Mouse (Mus musculus): ENCODE measurements around the gene Ntn1. TPM values are rescaled to one million over a fixed set of nuclear protein-coding genes. Genes with fewer than 3 reads are reported as not detected.

The Ntn1 gene
- polyA plus RNA-seq, 1 experiment from 2014 or later, result 4.8 TPM

GRCm38 (mm10) chr11:68436376-68436775 lies 35.8 kb upstream of the Ntn1 start:
- WGBS, result 83% methylated on average over 5 of the region's 5 CpGs
- H3K4me3 ChIP-seq (ENCODE audit: low read depth, low read length), result no peak overlapping the region
- no peaks in the 10 kb centered on the region for H3K9me3 ChIP-seq (ENCODE audit: control insufficient read depth, low read length)
- H3K27me3 ChIP-seq (ENCODE audit: control insufficient read depth, insufficient read depth, low read length), result no peaks in the 10 kb centered on the region
- H3K9ac ChIP-seq (ENCODE audit: low read length), result no peak overlapping the region
- H3K4me1 ChIP-seq (replicated peaks; ENCODE audit: control insufficient read depth, insufficient read depth, low read length), result 0 out of 2 replicates have a peak, but pooled peaks cover 7% of the 10 kb centered on the region
- no peaks in the 10 kb centered on the region for H3K36me3 ChIP-seq (ENCODE audit: control insufficient read depth, insufficient read depth, low read length)
- H3K27ac ChIP-seq (ENCODE audit: low read depth, low read length), result no peak overlapping the region
- ATAC-seq (replicated peaks; ENCODE audit: low FRiP score) (no peak), DNase-seq (ENCODE audit: low spot score) (no peak)
- H3K4me2 ChIP-seq (ENCODE audit: low read depth, low read length, severe bottlenecking), result no peak overlapping the region

GRCm38 (mm10) chr11:68435601-68436000 lies 35.0 kb upstream of the Ntn1 start:
- DNase-seq (ENCODE audit: low spot score), result no peak
- H3K4me3 ChIP-seq (ENCODE audit: low read depth, low read length), result no peak overlapping the region
- H3K9ac ChIP-seq (ENCODE audit: low read length), result no peak overlapping the region
- WGBS, result 92% methylated on average over 4 of the region's 4 CpGs
- H3K27ac ChIP-seq (ENCODE audit: low read depth, low read length), result no peak overlapping the region
- H3K36me3 ChIP-seq (ENCODE audit: control insufficient read depth, insufficient read depth, low read length), result no peaks in the 10 kb centered on the region
- no peak overlapping the region for H3K4me2 ChIP-seq (ENCODE audit: low read depth, low read length, severe bottlenecking)
- no peak for ATAC-seq (replicated peaks; ENCODE audit: low FRiP score)
- H3K27me3 ChIP-seq (ENCODE audit: control insufficient read depth, insufficient read depth, low read length), result no peaks in the 10 kb centered on the region
- H3K4me1 ChIP-seq (replicated peaks; ENCODE audit: control insufficient read depth, insufficient read depth, low read length), result 0 out of 2 replicates have a peak, but pooled peaks cover 7% of the 10 kb centered on the region
- no peaks in the 10 kb centered on the region for H3K9me3 ChIP-seq (ENCODE audit: control insufficient read depth, low read length)

- H3K4me3 ChIP-seq (ENCODE audit: low read depth, low read length), result no peak overlapping the region
- WGBS, result 79% methylated on average over 2 of the region's 2 CpGs
- no peak for DNase-seq (ENCODE audit: low spot score)
Observed at GRCm38 (mm10) chr11:68434697-68435096, 34.1 kb upstream of the Ntn1 start.

GRCm38 (mm10) chr11:68433534-68433933 lies 32.9 kb upstream of the Ntn1 start:
- Histone ChIP-seq H3K36me3 (ENCODE audit: control insufficient read depth, insufficient read depth, low read length) (no peaks in the 10 kb centered on the region), H3K9ac (ENCODE audit: low read length) (no peak overlapping the region), H3K27ac (ENCODE audit: low read depth, low read length) (no peak overlapping the region), H3K4me2 (ENCODE audit: low read depth, low read length, severe bottlenecking) (no peak overlapping the region), H3K27me3 (ENCODE audit: control insufficient read depth, insufficient read depth, low read length) (no peaks in the 10 kb centered on the region), H3K4me1 (replicated peaks; ENCODE audit: control insufficient read depth, insufficient read depth, low read length) (0 out of 2 replicates have a peak, but pooled peaks cover 7% of the 10 kb centered on the region), H3K9me3 (ENCODE audit: control insufficient read depth, low read length) (no peaks in the 10 kb centered on the region), H3K4me3 (ENCODE audit: low read depth, low read length) (no peak overlapping the region)
- DNase-seq (ENCODE audit: low spot score) (no peak), ATAC-seq (replicated peaks; ENCODE audit: low FRiP score) (no peak)
- 88% methylated on average over 5 of the region's 5 CpGs for WGBS

More at GRCm38 (mm10) chr11:68434697-68435096, 34.1 kb upstream of the Ntn1 start:
- Histone ChIP-seq H3K36me3 (ENCODE audit: control insufficient read depth, insufficient read depth, low read length) (no peaks in the 10 kb centered on the region), H3K4me2 (ENCODE audit: low read depth, low read length, severe bottlenecking) (no peak overlapping the region), H3K27me3 (ENCODE audit: control insufficient read depth, insufficient read depth, low read length) (no peaks in the 10 kb centered on the region), H3K9me3 (ENCODE audit: control insufficient read depth, low read length) (no peaks in the 10 kb centered on the region), H3K9ac (ENCODE audit: low read length) (no peak overlapping the region), H3K4me1 (replicated peaks; ENCODE audit: control insufficient read depth, insufficient read depth, low read length) (0 out of 2 replicates have a peak, but pooled peaks cover 7% of the 10 kb centered on the region), H3K27ac (ENCODE audit: low read depth, low read length) (no peak overlapping the region)
- no peak for ATAC-seq (replicated peaks; ENCODE audit: low FRiP score)

- Histone ChIP-seq H3K27ac (ENCODE audit: low read depth, low read length) (no peak overlapping the region), H3K4me3 (ENCODE audit: low read depth, low read length) (peak overlapping the region; percentile 39), H3K4me2 (ENCODE audit: low read depth, low read length, severe bottlenecking) (peak overlapping the region; percentile 73), H3K9me3 (ENCODE audit: control insufficient read depth, low read length) (no peaks in the 10 kb centered on the region), H3K27me3 (ENCODE audit: control insufficient read depth, insufficient read depth, low read length) (no peaks in the 10 kb centered on the region), H3K4me1 (replicated peaks; ENCODE audit: control insufficient read depth, insufficient read depth, low read length) (0 out of 2 replicates have a peak, but pooled peaks cover 7% of the 10 kb centered on the region), H3K36me3 (ENCODE audit: control insufficient read depth, insufficient read depth, low read length) (no peaks in the 10 kb centered on the region), H3K9ac (ENCODE audit: low read length) (peak overlapping the region; percentile 56)
- ATAC-seq (replicated peaks; ENCODE audit: low FRiP score) (no peak), DNase-seq (ENCODE audit: low spot score) (no peak)
- WGBS, result 32% methylated on average over 23 of the region's 23 CpGs
Observed at GRCm38 (mm10) chr11:68432361-68433021, 31.9 kb upstream of the Ntn1 start.

- Histone ChIP-seq H3K4me2 (ENCODE audit: low read depth, low read length, severe bottlenecking) (peak within 1 kb of the TSS; percentile 73), H3K9ac (ENCODE audit: low read length) (peak within 1 kb of the TSS; percentile 56), H3K36me3 (ENCODE audit: control insufficient read depth, insufficient read depth, low read length) (no peaks in the 10 kb centered on the region), H3K9me3 (ENCODE audit: control insufficient read depth, low read length) (no peaks in the 10 kb centered on the region), H3K27me3 (ENCODE audit: control insufficient read depth, insufficient read depth, low read length) (no peaks in the 10 kb centered on the region), H3K4me1 (replicated peaks; ENCODE audit: control insufficient read depth, insufficient read depth, low read length) (0 out of 2 replicates have a peak, but pooled peaks cover 7% of the 10 kb centered on the region), H3K27ac (ENCODE audit: low read depth, low read length) (no peak within 1 kb of the TSS), H3K4me3 (ENCODE audit: low read depth, low read length) (peak within 1 kb of the TSS; percentile 39)
- DNase-seq (ENCODE audit: low spot score) (peak; percentile 95), ATAC-seq (replicated peaks; ENCODE audit: low FRiP score) (peak; percentile 87)
- 8% methylated on average over 35 of the region's 35 CpGs for WGBS
Observed at GRCm38 (mm10) chr11:68431699-68432360, 31.2 kb upstream of the Ntn1 start, which contains the start of gene Pik3r5. TSS of gene Pik3r5 (plus strand) at chr11:68432121.

- no peak for ATAC-seq (replicated peaks; ENCODE audit: low FRiP score)
- Histone ChIP-seq H3K4me3 (ENCODE audit: low read depth, low read length) (no peak overlapping the region), H3K27me3 (ENCODE audit: control insufficient read depth, insufficient read depth, low read length) (no peaks in the 10 kb centered on the region), H3K9me3 (ENCODE audit: control insufficient read depth, low read length) (no peaks in the 10 kb centered on the region), H3K9ac (ENCODE audit: low read length) (no peak overlapping the region), H3K4me1 (replicated peaks; ENCODE audit: control insufficient read depth, insufficient read depth, low read length) (0 out of 2 replicates have a peak, but pooled peaks cover 10% of the 10 kb centered on the region), H3K36me3 (ENCODE audit: control insufficient read depth, insufficient read depth, low read length) (no peaks in the 10 kb centered on the region), H3K27ac (ENCODE audit: low read depth, low read length) (no peak overlapping the region), H3K4me2 (ENCODE audit: low read depth, low read length, severe bottlenecking) (no peak overlapping the region)
- WGBS, result 72% methylated on average over 5 of the region's 5 CpGs
- no peak for DNase-seq (ENCODE audit: low spot score)
Observed at GRCm38 (mm10) chr11:68430662-68431061, 30.0 kb upstream of the Ntn1 start.

- Histone ChIP-seq H3K36me3 (ENCODE audit: control insufficient read depth, insufficient read depth, low read length) (no peaks in the 10 kb centered on the region), H3K27me3 (ENCODE audit: control insufficient read depth, insufficient read depth, low read length) (no peaks in the 10 kb centered on the region), H3K4me2 (ENCODE audit: low read depth, low read length, severe bottlenecking) (no peak overlapping the region), H3K9me3 (ENCODE audit: control insufficient read depth, low read length) (no peaks in the 10 kb centered on the region), H3K27ac (ENCODE audit: low read depth, low read length) (no peak overlapping the region), H3K4me1 (replicated peaks; ENCODE audit: control insufficient read depth, insufficient read depth, low read length) (0 out of 2 replicates have a peak, but pooled peaks cover 5% of the 10 kb centered on the region), H3K9ac (ENCODE audit: low read length) (no peak overlapping the region), H3K4me3 (ENCODE audit: low read depth, low read length) (no peak overlapping the region)
- 83% methylated on average over 5 of the region's 5 CpGs for WGBS
- DNase-seq (ENCODE audit: low spot score) (no peak), ATAC-seq (replicated peaks; ENCODE audit: low FRiP score) (no peak)
Observed at GRCm38 (mm10) chr11:68427083-68427570, 26.5 kb upstream of the Ntn1 start.

Measured in forebrain, embryonic 11.5 days (tissue).